Comparison of ENCODE assay signal across 20 mouse cellular contexts in genomic region chr13:114071439-114071838, GRCm38 (mm10).
DNase-seq lines count a peak whose midpoint lies in the region; ATAC-seq lines count a peak whose summit lies in the region.
"Had no signal": no experiment of that assay in that cellular context is flagged by ENCODE, and none has a peak within 500 bp of the region (broad histone marks: within the 10 kb centered on the region; RNA-seq: fewer than 3 reads in every experiment).

No protein-coding gene starts in this region.

- H3K9me3 ChIP-seq in heart, embryonic 10.5 days, result no peaks in the 10 kb centered on the region
- H3K9me3 ChIP-seq: embryonic facial prominence, embryonic 10.5 days; embryonic facial prominence, embryonic 12.5 days; forebrain, embryonic 13.5 days; forebrain, embryonic 15.5 days had no signal

- H3K27ac ChIP-seq in heart, embryonic 10.5 days, result no peak overlapping the region
- H3K27ac ChIP-seq: embryonic facial prominence, embryonic 10.5 days; embryonic facial prominence, embryonic 12.5 days; forebrain, embryonic 13.5 days; forebrain, embryonic 15.5 days had no signal

- H3K4me3 ChIP-seq in heart, embryonic 10.5 days, result no peak overlapping the region
- H3K4me3 ChIP-seq: embryonic facial prominence, embryonic 10.5 days; embryonic facial prominence, embryonic 12.5 days; forebrain, embryonic 13.5 days; forebrain, embryonic 15.5 days had no signal

- WGBS in heart, embryonic 10.5 days, result 92% methylated on average over 7 of the region's 7 CpGs

- H3K4me1 ChIP-seq in heart, embryonic 10.5 days, result no peaks in the 10 kb centered on the region
- H3K4me1 ChIP-seq: forebrain, embryonic 15.5 days had no signal

- no peaks in the 10 kb centered on the region for H3K36me3 ChIP-seq in heart, embryonic 10.5 days
- H3K36me3 ChIP-seq: embryonic facial prominence, embryonic 10.5 days; embryonic facial prominence, embryonic 12.5 days; forebrain, embryonic 15.5 days had no signal

- peak; percentile 62 for ATAC-seq in megakaryocyte, adult 5-6 weeks (ENCODE audit: poor library complexity, severe bottlenecking)
- ATAC-seq: forebrain, embryonic 13.5 days; forebrain, embryonic 15.5 days; forebrain, postnatal 0 days had no signal

- peak; percentile 39 for DNase-seq in heart, embryonic 10.5 days (ENCODE audit: low spot score)
- DNase-seq in heart, adult 18-20 months, result no peak
- DNase-seq in embryo, embryonic 9.5 days (ENCODE audit: extremely low spot score), result no peak
- no peak for DNase-seq in ovary, postnatal 36 days (ENCODE audit: low spot score)
- DNase-seq: adrenal gland, adult 2 months; adrenal gland, postnatal 10 days; adrenal gland, postnatal 25 days; cerebellum, adult 11 months; cerebellum, adult 18-20 months; cerebellum, adult 8-10 months; cerebellum, adult 9-11 months; cerebellum, postnatal 14 days; cerebellum, postnatal 36 days; embryo, embryonic 11 days; forebrain, postnatal 0 days had no signal

- H3K27me3 ChIP-seq in heart, embryonic 10.5 days (ENCODE audit: insufficient read depth, poor library complexity, severe bottlenecking), result no peaks in the 10 kb centered on the region
- H3K27me3 ChIP-seq: embryonic facial prominence, embryonic 12.5 days; forebrain, embryonic 13.5 days; forebrain, embryonic 15.5 days had no signal
